Mouse (Mus musculus): ENCODE measurements around the gene Tle3. TPM values are rescaled to one million over a fixed set of nuclear protein-coding genes. Genes with fewer than 3 reads are reported as not detected.
A peak's percentile ranks its signal among the peaks of the same experiment; 100 is the strongest.

Tle3 gene
- 10 to 100 TPM; 67.9 to 79.5 TPM for total RNA-seq (2021)

DNA sequence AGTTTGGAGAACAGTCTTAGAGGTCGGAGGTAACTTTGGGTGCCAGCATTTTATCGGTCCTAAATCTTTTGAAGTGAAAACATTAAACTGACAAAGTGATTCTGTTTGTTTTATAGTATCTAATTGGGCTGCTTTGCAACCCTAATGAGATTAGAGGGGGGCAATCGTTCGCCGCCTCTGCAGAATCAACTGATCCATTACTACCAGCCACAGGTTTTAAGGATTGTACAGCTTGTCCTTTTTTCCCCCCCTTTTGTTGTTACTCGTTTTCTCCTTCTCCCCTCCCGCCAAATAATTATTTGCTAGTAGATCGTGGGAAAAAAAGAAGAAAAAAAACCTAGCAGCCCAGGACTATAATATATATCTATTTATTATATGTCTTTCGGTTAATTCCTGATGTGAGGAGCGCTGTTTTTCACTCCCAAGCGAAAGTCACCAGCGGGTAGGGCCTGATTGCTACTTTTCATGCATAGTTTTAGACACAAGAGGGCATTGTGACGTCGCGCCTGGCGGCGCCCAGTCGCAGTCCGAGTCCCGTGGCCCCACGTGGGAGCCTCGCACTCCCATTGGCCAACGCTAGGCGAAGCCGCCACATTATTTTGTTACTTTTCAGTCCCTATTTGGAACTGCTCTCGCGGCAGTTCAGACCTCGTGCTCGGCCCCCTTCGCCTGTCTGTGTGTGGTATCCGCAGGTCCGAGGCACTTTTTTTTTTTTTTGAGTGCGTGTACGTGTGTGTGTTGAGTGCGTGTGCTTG is at the start of gene Tle3:
Gene Tle3, plus strand, starts transcription at position 612 of the 755 bp plus-strand sequence.
- intact Hi-C loops (cut with DNase I), result loop anchor here (2.0 to 5.0 kb wide), 12 partner anchors 33 to 525 kb away; no protein-coding TSS in a partner anchor
- peak; percentile 100 for DNase-seq (ENCODE audit: low spot score in 2 of 2)

DNA sequence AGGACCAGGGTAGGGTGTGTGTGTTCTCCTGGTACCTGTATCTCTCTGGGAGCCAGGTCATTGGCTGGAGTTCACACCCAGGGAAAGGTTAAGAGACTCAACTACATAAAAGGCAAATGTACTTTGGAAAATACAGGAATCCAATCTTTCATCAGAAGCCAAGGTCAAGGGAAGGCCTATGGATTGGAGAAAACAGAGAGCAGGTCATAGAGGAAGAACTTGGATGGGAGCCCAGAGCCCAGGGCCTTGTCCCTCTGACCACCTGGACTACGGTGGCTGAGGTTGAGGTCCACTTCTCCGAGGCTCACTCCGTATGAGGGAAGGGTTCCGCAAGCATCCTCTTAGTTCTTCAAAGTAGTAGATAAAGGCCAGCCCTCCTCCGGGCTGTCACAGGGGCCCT is 48.9 kb upstream of the Tle3 start:
- DNase-seq (ENCODE audit: low spot score in 2 of 2), result no peak
- intact Hi-C loops (cut with DNase I), result no loop called here

DNA sequence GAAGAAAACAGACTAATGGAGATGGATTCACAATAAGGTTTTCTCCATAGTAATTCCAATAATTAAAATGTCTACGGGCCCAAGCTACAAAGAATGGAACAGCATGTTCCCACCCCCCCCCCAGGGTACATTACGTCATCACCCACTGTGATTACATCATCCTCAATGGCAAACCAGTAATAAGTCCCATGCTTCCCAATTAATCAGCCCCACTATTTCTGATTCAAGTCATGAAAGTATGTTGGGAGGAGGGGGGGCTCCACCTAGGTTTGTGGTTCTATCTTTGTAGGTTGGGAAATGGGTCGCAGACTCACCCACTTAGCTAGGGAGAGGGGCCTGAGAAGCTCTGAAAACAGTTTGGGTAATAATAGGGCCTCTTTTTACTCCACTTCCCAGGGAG is 48.3 kb upstream of the Tle3 start:
- DNase-seq (ENCODE audit: low spot score in 2 of 2), result no peak
- intact Hi-C loops (cut with DNase I), result no loop called here

DNA sequence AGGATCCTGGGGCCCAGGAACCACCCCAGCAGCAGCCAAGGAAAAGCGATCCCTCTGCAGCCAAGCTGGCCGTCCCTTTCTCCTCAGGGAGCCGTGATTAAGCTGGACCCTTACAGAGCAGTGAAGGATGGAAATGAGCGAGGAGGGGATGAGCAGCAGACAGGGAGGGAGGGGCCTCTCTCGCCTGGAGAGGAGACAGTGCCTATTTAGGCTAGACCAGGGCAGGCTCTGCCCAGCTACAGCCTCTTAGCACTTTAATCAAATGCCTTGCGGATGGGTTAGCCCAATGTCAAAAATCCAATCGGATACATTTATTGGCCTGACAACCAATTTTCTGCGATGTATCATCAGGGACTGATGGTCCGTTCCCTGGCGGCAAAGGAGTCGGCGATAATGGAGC is 47.8 kb upstream of the Tle3 start:
- no peak for DNase-seq (ENCODE audit: low spot score in 2 of 2)
- intact Hi-C loops (cut with DNase I), result no loop called here

DNA sequence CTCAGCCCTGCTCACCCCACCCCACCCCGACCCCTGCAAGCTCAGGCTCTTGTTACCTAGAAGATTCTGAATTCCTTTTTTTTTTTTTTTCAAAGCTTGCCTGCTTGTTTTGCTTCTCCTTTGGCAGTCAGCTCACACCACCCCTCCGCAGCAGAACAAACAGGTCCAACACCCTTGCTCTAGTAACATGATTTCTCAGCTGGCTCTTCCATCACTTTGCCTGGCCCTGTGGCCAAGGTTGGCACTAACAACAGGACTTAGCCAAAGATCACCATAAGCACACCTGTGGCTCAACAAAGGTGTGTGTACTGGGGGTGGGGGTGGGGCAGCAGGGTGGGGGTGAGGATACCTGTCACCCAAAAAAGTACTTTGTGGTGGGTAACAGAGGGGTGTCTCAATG is 47.2 kb upstream of the Tle3 start:
- intact Hi-C loops (cut with DNase I), result no loop called here
- DNase-seq (ENCODE audit: low spot score in 2 of 2), result no peak

DNA sequence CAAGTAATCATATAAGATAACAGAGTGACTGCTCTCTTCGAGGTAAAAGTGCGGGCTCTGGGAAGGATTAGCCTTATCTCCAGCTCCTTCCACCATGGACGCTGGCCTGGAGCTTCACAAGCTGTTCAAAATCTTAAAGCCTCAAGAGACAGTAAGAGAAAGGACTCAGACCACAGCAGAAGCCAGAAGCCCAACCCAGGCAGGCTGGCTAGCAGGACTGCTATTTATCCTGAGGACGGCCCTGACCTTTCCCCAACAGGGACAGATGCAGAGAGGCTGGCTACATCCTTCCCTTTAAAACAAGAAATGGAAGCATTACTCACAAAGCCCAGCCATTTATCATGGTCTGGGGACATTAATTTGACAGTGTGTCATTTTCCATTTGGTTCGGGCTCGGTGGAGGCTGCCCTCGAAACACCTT is 46.2 kb upstream of the Tle3 start:
- no peak for DNase-seq (ENCODE audit: low spot score in 2 of 2)
- intact Hi-C loops (cut with DNase I), result no loop called here

DNA sequence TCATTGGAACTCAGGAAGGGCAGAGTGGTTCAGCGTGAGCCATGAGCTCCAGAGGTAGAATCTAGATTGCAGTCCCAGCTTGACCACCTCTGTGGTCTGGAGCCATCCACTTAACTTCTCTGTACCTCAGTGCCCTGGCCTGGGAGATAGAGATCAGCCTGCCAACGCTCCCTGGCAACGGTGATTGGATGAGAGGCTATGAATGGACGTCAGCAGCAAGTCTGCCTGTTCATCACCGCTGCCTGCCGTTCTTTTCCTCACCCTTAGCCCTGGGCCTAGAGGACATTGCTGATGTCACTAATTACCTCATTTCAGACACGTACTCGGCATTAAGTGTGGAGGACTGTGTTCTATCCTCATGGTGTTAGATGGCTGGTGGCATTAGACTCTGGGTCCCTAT is 45.2 kb upstream of the Tle3 start:
- intact Hi-C loops (cut with DNase I), result no loop called here
- DNase-seq (ENCODE audit: low spot score in 2 of 2), result no peak

DNA sequence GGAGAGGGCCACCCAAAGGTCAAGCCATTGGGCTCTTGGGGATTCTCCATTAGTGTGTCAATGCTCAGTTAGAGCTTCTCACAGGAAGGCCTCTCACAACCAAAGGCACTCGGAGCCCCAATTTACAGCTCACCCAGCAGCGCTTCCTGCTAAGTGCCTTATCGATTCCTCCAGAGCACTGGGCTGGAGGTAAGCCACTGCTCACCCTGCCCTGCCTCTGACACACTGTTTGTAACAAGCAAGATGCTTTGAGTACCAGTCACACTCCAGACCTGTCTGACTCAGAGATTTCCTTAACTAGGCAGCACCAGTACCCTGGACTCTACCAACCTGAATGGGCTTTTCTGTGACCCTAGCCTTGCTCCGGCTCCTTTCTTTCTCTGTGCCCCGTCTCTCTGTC is 44.0 kb upstream of the Tle3 start:
- intact Hi-C loops (cut with DNase I), result no loop called here
- DNase-seq (ENCODE audit: low spot score in 2 of 2), result no peak

DNA sequence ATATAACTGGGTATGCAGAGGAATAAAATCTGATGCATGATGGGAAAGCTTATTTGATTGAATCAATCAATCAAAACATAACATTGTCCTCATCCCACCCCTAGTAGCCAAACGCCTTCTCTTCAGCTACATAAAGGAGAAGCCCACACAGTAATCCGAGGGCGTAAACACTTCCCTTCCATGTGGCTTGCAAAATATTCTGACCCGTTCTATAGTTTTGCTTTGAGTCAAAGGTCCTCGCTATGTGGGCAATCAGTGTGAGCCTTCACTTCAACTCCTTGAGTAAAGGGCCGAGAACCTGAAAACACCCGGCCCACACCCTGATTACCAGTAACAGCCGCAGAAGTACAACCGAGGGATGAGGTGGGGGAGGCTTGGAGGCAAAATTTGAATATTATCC is 41.4 kb upstream of the Tle3 start:
- DNase-seq (ENCODE audit: low spot score in 2 of 2), result no peak
- intact Hi-C loops (cut with DNase I), result no loop called here

DNA sequence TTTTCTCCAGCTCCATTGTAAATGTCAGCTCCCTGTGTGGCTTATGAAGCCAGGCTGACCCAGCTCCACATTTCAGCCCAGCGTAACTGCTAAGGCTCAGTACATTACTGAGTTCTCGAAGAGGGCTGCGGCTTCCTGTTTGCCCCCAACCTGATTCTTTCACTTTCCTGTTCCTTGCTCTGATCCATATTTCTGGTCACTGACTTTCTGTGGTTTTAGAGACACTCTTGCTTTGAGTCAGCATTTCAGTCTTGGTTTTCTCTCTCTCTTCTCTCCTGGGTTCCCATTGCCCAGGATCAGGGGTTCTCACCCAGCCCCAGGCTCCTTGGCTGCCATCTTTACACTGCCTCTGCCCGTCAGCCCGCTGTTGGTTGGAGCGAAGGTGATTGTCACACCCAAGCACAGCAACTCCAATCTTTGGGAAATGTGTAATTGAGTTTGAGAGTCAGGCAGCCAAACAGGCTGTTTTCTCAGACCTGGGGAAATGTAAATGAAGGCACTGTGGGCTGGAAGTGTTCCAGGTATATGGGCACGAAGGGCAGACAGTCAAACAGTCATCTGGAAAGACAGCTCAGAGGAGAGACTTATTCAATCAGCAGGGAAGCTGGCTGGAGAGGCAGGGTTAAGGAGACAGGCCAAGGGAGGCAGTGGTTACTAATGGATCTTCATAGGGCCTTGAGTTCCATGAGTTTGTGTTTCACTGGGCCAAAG is 39.8 kb upstream of the Tle3 start:
- intact Hi-C loops (cut with DNase I), result no loop called here

DNA sequence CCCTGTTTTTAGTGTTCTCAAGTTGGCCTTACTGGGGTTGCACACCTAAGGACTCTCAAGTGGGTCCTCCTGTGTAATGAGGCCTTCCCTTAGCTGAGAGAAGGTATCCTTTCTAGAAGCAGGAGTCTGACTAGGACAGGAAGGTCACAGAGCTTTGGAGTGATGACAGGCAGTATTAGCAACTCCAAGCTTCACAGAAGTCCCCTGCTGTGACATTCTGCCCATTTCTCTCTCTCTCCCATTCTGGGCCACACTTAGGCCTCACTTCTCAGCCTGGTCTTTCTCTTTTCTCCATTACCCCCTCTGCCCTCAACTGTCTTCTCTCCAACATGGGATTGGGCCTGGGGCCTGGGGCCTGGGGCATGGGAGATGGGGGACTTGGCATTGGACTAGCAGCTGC is 36.0 kb upstream of the Tle3 start:
- no peak for DNase-seq (ENCODE audit: low spot score in 2 of 2)
- intact Hi-C loops (cut with DNase I), result no loop called here

More for the DNA sequence above, 39.8 kb upstream of the Tle3 start:
- no peak for DNase-seq (ENCODE audit: low spot score in 2 of 2)

DNA sequence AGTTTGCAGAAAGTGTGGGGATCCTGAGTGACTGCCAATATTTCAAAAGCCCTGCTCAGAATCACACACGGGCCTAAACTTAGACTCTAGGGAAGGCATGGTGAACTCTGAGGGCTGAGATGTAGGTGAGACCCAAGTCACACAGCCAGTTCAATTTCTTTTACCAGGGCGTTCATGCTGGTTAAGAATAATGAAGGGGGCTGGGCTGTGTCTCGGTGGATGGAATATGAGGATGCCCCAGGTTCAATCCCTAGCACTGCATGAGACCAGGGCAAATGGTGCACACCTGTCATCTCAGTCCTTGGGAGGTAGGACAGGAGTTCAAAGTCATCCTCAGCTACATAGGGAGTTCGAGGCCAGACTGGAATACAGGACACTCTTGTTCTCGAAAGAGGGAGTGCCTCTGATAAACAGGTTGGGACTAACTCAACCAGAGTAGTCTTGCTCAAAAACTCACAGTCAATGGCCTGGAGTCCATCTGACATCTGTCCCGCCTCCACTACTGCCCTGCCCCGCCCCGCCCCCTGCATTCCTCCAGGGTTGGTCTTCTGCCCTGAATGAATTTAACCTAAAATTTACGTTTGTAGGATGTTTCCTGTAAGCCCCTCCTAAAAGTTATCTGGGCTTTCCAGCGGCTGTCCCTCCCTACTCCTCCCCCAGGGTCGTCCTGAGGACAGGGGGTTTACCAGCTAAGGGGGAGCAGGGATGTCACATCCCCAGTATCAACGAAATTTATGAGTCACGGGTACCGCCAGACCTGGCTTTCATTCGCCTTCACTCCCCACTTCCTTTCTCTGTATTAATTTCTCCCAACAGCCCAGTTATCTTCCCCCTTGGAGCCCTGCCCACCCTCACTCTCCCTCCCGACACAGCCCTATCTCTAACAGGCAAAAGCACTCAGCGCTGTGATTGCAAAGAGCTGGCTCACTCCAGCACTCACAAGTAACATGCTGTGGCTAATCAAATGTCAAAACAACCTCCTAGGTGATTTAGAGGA is 35.3 kb upstream of the Tle3 start:
- intact Hi-C loops (cut with DNase I), result no loop called here
- no peak for DNase-seq (ENCODE audit: low spot score in 2 of 2)

DNA sequence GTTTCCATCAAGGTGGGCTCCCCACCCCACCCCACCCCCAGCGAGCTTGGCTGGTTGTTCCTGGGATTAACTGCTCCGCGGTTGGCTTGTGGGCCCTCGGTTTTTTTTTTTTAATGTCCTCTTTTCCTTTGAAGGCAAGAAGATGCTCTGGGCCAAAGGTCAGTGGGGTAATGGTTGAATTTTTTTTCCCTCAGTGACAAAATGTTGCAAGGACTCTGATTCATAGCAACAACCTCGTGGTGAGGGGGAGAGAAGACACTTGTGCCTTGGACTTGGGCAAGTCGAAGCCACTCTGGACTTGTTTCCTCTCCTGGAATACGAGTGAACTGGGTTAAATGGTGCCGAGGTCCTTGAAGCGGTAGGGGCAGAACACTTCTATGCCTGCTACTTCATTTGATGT is 34.5 kb upstream of the Tle3 start:
- intact Hi-C loops (cut with DNase I), result no loop called here

DNA sequence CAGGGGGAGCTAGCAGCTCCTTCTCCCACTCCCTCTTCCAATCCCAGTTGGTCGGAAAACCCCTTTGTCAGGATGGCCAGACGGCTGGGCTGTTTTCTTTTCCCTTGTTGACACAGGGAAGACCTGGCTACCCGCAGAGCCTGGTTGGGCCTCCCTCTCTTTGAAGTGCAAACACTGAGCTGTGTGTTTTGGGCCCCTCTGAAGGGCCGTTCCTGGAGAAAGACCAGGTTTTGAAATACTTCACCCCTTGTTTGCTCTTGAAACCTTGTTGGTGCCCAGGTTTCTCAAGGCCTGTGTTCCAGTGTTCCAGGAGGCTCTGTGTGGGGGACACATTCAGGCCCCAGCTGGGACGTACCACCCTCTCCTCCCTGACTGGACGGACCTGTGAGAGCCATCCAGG is 32.9 kb upstream of the Tle3 start:
- intact Hi-C loops (cut with DNase I), result no loop called here
- no peak for DNase-seq (ENCODE audit: low spot score in 2 of 2)

More for the DNA sequence above, 34.5 kb upstream of the Tle3 start:
- DNase-seq (ENCODE audit: low spot score in 2 of 2), result no peak

DNA sequence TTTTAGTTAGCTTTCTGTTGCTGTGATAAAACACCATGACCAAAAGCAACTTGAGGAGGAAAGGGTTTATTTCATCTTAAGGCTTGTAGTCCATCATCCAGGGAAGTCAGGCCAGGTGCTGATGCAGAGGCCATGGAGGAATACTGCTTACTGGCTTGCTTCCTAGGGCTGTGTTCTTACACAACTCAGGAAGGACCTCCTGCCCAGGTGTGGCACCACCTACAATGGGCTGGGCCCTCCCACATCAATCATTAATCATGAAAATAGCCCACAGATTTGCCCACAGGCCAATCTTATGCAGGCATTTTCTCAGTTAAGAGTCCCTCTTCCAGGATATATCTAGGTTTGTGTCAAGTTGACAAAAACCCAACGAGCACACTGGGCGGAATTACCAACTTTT is 31.8 kb upstream of the Tle3 start:
- DNase-seq (ENCODE audit: low spot score in 2 of 2), result no peak
- intact Hi-C loops (cut with DNase I), result no loop called here

DNA sequence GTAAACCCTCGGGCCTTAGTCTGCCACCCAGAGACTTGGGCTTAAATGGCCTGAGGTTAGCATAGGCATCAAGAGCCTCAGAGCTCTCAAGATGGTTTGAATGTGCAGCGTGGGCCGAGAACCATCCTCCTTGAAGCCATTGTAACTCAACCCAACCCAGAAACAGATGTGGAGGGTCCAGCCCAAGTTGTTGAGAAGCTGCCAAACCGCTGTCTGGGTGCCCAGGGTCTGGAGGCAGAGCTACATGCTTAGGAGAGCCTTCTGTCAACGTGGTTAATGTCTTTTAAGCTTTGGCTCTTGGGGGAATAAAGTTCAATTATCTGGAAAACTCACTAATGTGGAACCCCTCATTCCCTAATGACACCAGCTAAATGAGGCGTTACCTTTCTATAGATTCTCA is 29.9 kb upstream of the Tle3 start:
- DNase-seq (ENCODE audit: low spot score in 2 of 2), result no peak
- intact Hi-C loops (cut with DNase I), result no loop called here

DNA sequence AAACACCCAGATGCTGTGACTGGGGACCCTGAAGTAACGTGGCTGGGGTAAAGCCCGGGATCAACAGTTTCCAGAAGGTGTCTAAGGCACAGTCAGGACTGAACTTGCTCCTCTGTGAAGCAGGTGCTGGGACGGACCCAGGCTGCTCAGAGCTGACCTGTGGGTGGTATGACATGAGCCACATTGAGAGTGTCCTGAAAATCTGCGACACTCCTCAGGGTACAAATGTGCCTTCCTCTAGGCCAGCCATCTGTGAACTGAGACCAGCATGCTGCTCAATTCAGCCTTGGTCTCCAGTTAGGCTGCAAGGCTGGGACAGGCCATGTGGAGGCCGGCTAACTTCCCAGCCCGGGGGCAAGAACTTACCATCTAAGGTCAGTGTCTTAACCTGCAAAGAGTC is 27.5 kb upstream of the Tle3 start:
- DNase-seq (ENCODE audit: low spot score in 2 of 2), result no peak
- intact Hi-C loops (cut with DNase I), result no loop called here

DNA sequence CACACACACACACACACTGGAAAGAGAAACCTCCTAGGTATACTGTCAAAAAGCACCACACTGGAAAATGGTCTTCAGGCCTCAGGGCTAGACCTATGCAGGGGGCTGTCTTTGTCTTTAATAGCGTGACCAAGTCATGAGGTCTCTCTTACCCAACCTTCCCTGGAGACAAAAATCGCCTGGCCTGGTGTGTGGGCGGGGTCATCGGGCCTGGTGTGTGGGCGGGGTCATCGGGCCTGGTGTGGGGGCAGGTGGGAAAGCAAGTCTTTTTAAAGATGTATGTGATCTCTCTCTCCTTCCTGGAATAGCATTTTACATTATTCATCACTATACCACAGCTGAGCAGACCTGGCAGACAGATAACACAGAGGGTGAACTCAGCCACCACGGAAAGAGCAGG is 25.2 kb upstream of the Tle3 start:
- DNase-seq (ENCODE audit: low spot score in 2 of 2), result no peak
- intact Hi-C loops (cut with DNase I), result no loop called here

DNA sequence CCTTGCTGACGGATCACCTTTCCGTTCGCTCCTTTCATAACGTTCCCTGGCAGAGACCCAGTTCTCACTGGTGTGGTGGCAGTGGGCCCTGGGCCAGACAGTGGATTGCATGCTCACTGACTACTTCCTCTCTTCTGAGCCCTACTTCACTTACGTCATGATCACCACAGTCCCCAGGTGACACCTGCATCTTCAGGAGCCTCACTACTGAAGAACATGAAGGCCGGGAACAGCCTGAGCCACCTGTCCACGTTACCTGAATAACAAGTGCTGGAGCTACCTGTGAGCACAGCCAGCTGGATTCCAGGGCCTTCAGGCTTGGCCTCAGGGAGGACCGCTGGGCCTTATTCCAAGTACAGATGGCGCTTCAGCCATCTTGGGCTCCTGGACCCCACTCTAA is 24.1 kb upstream of the Tle3 start:
- intact Hi-C loops (cut with DNase I), result no loop called here
- DNase-seq (ENCODE audit: low spot score in 2 of 2), result no peak

DNA sequence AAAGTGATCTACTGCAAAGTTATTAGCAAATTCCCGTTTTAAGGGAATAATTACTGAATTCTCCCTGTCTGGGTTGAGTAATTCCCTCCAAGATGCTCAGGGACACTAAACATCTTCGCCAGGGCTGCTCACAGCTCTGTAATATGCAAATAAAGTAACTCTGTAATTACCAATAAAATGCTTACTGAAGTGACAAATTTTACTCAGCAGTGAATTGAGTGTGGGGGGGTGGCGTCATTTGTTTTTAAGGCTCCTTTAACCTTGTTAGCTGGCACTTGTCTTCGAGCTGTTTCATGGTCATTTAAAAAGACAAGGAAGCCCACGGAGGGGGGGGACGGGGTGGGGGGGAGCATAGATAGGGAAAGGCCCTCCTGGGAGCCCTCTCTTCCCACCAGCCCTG is 23.6 kb upstream of the Tle3 start:
- intact Hi-C loops (cut with DNase I), result no loop called here
- no peak for DNase-seq (ENCODE audit: low spot score in 2 of 2)
